Mouse (Mus musculus) heart, adult 2 months (tissue): Measurements from ENCODE around the gene Mllt1. TPM values are rescaled to one million over a fixed set of nuclear protein-coding genes. Genes with fewer than 3 reads are reported as not detected.

Experiments
- DNase-seq, 2 experiments: peaks; one replicate each; pipeline ENCODE4 v3.0.0; 2021
- H3K27ac ChIP-seq: fragments of 200-600 bp; 2 replicates; pipeline ENCODE4 v1.8.1; 2022
- H3K27me3 ChIP-seq: fragments of 200-500 bp; 2 replicates; pipeline ENCODE4 v1.6.1; 2012; ENCODE audit warnings: mild to moderate bottlenecking, low read length, inconsistent platforms, mixed read lengths; ENCODE audit not compliant: control insufficient read depth, insufficient read depth
- H3K36me3 ChIP-seq: fragments of 200-500 bp; 2 replicates; pipeline ENCODE4 v1.6.1; 2012; ENCODE audit warnings: low read length, inconsistent platforms; ENCODE audit not compliant: control insufficient read depth, insufficient read depth
- H3K4me1 ChIP-seq: fragments of 200-500 bp; 2 replicates; pipeline ENCODE4 v1.6.1; 2011; ENCODE audit warnings: low read length; ENCODE audit not compliant: control insufficient read depth, insufficient read depth
- H3K4me3 ChIP-seq: fragments of 200-600 bp; 2 replicates; pipeline ENCODE4 v1.8.1; 2022
- H3K79me2 ChIP-seq: fragments of 200-500 bp; replicated peaks from 2 replicates; pipeline ENCODE4 v1.6.1; 2012; ENCODE audit warnings: mild to moderate bottlenecking, inconsistent platforms, low read length, moderate library complexity, mixed read lengths; ENCODE audit not compliant: control insufficient read depth, insufficient read depth
- H3K9ac ChIP-seq: fragments of 200-500 bp; 2 replicates; pipeline ENCODE4 v1.6.1; 2012; ENCODE audit warnings: low read depth, mild to moderate bottlenecking, control low read depth, inconsistent platforms, low read length, mixed read lengths
- CTCF ChIP-seq: fragments of 200-600 bp; IDR thresholded peaks from 2 replicates; pipeline ENCODE4 v1.8.1; 2022; ENCODE audit warnings: antibody characterized with exemption, mild to moderate bottlenecking, moderate library complexity
- EP300 ChIP-seq: fragments of 200-500 bp; IDR thresholded peaks from 2 replicates; pipeline ENCODE4 v1.6.1; 2011; ENCODE audit warnings: low read depth, low read length, control low read depth; ENCODE audit not compliant: insufficient read depth
- POLR2A ChIP-seq: fragments of 200-500 bp; IDR thresholded peaks from 2 replicates; pipeline ENCODE4 v1.6.1; 2011; ENCODE audit warnings: mild to moderate bottlenecking, low read depth, low read length, control low read depth; ENCODE audit not compliant: insufficient read depth
- WGBS: fragments of 180-500 bp; shearing (Covaris S2); methylation state at CpG from one replicate; pipeline ENCODE4 v1.1.7; 2018; 5-methylcytosine and 5-hydroxymethylcytosine counted together
- intact Hi-C: fragments of 180-260 bp; cut with DNase I; formaldehyde crosslinking; loops from one replicate; pipeline ENCODE4 v1.15.1; 2025
- polyA plus RNA-seq: library from polyadenylated mRNA; depleted of rRNA; stranded (reverse); fragments of >200 nt; gene quantifications from 2 replicates; pipeline ENCODE4 v1.2.3, GENCODE M21; 2012
- total RNA-seq, 2 experiments: library from RNA; stranded (reverse); gene quantifications; 2 replicates each; pipeline ENCODE4 v1.2.3; 2021

Gene Mllt1
- total and polyA plus RNA-seq, 3 experiments: 25.3 to 27.2 (median 27.2) TPM

- DNase-seq: no peak
- intact Hi-C loops: no loop called here
- Histone ChIP-seq H3K27ac (no peak overlapping the region), H3K36me3 (no peaks in the 10 kb centered on the region), H3K27me3 (no peaks in the 10 kb centered on the region), H3K4me1 (peaks cover 2% of the 10 kb centered on the region; the same call in 1 of the 2 replicates), H3K9ac (no peak overlapping the region), H3K4me3 (no peak overlapping the region), H3K79me2 (no peaks in the 10 kb centered on the region)
- TF ChIP-seq CTCF: peak; percentile 34
- no peak for TF ChIP-seq EP300
- WGBS: 61% methylated on average over 2 of the region's 3 CpGs
Measured at GRCm38 (mm10) chr17:56888050-56888449, 47.2 kb downstream of the Mllt1 start.

GRCm38 (mm10) chr17:56884809-56885208, 50.4 kb downstream of the Mllt1 start:
- Histone ChIP-seq H3K4me3 (no peak overlapping the region), H3K36me3 (no peaks in the 10 kb centered on the region), H3K9ac (no peak overlapping the region), H3K79me2 (no peaks in the 10 kb centered on the region), H3K4me1 (peaks cover 2% of the 10 kb centered on the region; the same call in 1 of the 2 replicates), H3K27me3 (no peaks in the 10 kb centered on the region), H3K27ac (no peak overlapping the region)
- TF ChIP-seq POLR2A (no peak), CTCF (no peak), EP300 (no peak)
- WGBS: 85% methylated on average over 17 of the region's 17 CpGs
- intact Hi-C loops: no loop called here
- no peak for DNase-seq

- H3K27ac ChIP-seq: no peak overlapping the region
- 33% methylated on average over 5 of the region's 5 CpGs for WGBS
- DNase-seq: no peak
Measured at GRCm38 (mm10) chr17:56884331-56884730, 50.9 kb downstream of the Mllt1 start.

DNA sequence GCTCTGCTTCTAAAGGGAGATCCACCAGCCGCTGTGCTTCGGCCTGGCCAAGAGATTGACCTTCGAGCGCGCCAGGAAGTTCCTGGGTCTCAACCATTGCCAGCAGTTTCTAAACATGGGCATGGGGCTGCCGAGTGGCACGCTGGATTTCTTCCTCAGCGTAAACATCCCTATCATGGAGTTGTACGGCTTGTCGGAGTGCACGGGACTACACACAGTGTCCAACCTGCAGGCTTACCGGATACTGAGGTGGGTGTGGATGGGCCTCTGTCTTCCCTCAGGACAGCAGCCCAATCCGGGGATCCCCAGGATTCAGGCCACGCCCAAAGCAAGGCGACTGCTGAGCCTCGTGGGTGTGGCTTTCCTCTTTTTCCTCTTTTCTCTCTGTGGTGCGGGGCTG, 51.6 kb downstream of the Mllt1 start:
- WGBS: 20% methylated on average over 17 of the region's 17 CpGs
- peak; percentile 32 to 39 for DNase-seq

More at GRCm38 (mm10) chr17:56884331-56884730, 50.9 kb downstream of the Mllt1 start:
- peaks cover 2% of the 10 kb centered on the region; the same call in 1 of the 2 replicates for H3K4me1 ChIP-seq
- intact Hi-C loops: no loop called here
- no peak overlapping the region for H3K4me3 ChIP-seq
- no peak overlapping the region for H3K9ac ChIP-seq
- no peaks in the 10 kb centered on the region for H3K27me3 ChIP-seq
- H3K36me3 ChIP-seq: no peaks in the 10 kb centered on the region
- H3K79me2 ChIP-seq: no peaks in the 10 kb centered on the region
- TF ChIP-seq EP300 (no peak), POLR2A (no peak), CTCF (no peak)

GRCm38 (mm10) chr17:56877426-56877825, 57.8 kb downstream of the Mllt1 start:
- no peaks in the 10 kb centered on the region for H3K79me2 ChIP-seq
- DNase-seq: no peak

More for the DNA sequence above, 51.6 kb downstream of the Mllt1 start:
- H3K4me1 ChIP-seq: peaks cover 2% of the 10 kb centered on the region; the same call in 1 of the 2 replicates
- no peak overlapping the region for H3K27ac ChIP-seq
- H3K27me3 ChIP-seq: no peaks in the 10 kb centered on the region
- no peaks in the 10 kb centered on the region for H3K79me2 ChIP-seq
- H3K4me3 ChIP-seq: peak overlapping the region; percentile 32; the same call in 1 of the 2 replicates
- no peak for TF ChIP-seq CTCF
- no peak for TF ChIP-seq EP300
- TF ChIP-seq POLR2A: no peak
- no peak overlapping the region; the same call in 1 of the 2 replicates for H3K9ac ChIP-seq
- no peaks in the 10 kb centered on the region for H3K36me3 ChIP-seq
- intact Hi-C loops: no loop called here

GRCm38 (mm10) chr17:56876981-56877380, 58.2 kb downstream of the Mllt1 start:
- Histone ChIP-seq H3K9ac (no peak overlapping the region), H3K79me2 (no peaks in the 10 kb centered on the region), H3K27me3 (no peaks in the 10 kb centered on the region), H3K36me3 (no peaks in the 10 kb centered on the region), H3K4me3 (no peak overlapping the region), H3K27ac (no peak overlapping the region), H3K4me1 (no peaks in the 10 kb centered on the region)
- DNase-seq: no peak
- intact Hi-C loops: no loop called here
- WGBS: 66% methylated on average over 8 of the region's 8 CpGs
- TF ChIP-seq CTCF: no peak
- TF ChIP-seq EP300: no peak

More at GRCm38 (mm10) chr17:56877426-56877825, 57.8 kb downstream of the Mllt1 start:
- H3K9ac ChIP-seq: no peak overlapping the region
- intact Hi-C loops: no loop called here
- no peak overlapping the region for H3K27ac ChIP-seq
- no peaks in the 10 kb centered on the region for H3K36me3 ChIP-seq
- WGBS: 92% methylated on average over 19 of the region's 19 CpGs
- TF ChIP-seq CTCF: no peak
- no peak for TF ChIP-seq POLR2A
- TF ChIP-seq EP300: no peak
- no peak overlapping the region for H3K4me3 ChIP-seq
- no peaks in the 10 kb centered on the region for H3K4me1 ChIP-seq
- no peaks in the 10 kb centered on the region for H3K27me3 ChIP-seq
